Mouse (Mus musculus): ENCODE measurements around the gene Tssc4. TPM values are rescaled to one million over a fixed set of nuclear protein-coding genes. Genes with fewer than 3 reads are reported as not detected.

Tssc4 gene
- polyA plus RNA-seq, 1 experiment from 2014 or later, result 70.4 TPM

DNA sequence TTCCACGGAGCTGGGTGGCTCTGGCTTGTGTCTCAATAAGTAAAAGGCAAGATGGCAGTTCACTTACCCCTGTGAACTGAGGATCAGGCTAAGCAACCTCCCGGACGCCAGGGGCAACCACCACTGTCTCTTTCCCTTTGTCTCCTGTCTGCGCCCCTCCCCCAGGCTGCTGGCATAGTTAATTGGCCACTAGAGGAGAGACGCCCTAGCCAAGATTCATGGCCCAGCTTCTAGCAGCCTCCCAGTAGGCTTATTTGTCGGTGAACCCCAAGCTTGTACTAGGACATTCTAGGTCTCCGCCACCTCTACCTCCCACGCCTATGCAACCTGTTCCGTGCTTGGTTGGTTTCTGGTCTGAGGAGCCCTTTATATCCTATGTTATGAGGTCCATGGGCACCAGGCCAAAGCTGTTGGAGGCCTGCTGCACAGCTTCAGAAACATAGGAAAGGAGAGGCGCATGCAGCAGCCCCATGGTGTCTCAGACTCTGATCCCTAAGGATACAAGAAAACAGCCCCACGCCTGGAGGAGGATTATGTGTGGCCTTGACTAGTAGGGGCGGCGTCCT lies 650 bp upstream of the Tssc4 start:
- ATAC-seq (ENCODE audit: low FRiP score, low TSS enrichment) (peak; percentile 1; the same call in 1 of the 2 replicates), DNase-seq (peak; percentile 64)
- Histone ChIP-seq H3K36me3 (ENCODE audit: control insufficient read depth, insufficient read depth, low read length) (peaks cover 38% of the 10 kb centered on the region), H3K9me3 (ENCODE audit: control insufficient read depth, low read length) (no peaks in the 10 kb centered on the region), H3K4me2 (ENCODE audit: low read length) (peak overlapping the region; percentile 83), H3K4me1 (ENCODE audit: control insufficient read depth, insufficient read depth, low read length) (peaks cover 20% of the 10 kb centered on the region), H3K27ac (replicated peaks; ENCODE audit: low read depth, low read length) (peak overlapping the region; percentile 98), H3K27me3 (ENCODE audit: control insufficient read depth, insufficient read depth, low read length) (no peaks in the 10 kb centered on the region), H3K4me3 (replicated peaks; ENCODE audit: low read depth, low read length) (peak overlapping the region; percentile 83), H3K9ac (replicated peaks; ENCODE audit: low read length) (peak overlapping the region; percentile 72)
- WGBS, result 41% methylated on average over 13 of the region's 13 CpGs

GRCm38 (mm10) chr7:143069751-143070400 lies 827 bp downstream of the Tssc4 start:
- WGBS, result 11% methylated on average over 30 of the region's 30 CpGs
- no peak for DNase-seq
- no peaks in the 10 kb centered on the region for H3K27me3 ChIP-seq (ENCODE audit: control insufficient read depth, insufficient read depth, low read length)
- ATAC-seq (ENCODE audit: low FRiP score, low TSS enrichment), result no peak
- H3K4me3 ChIP-seq (replicated peaks; ENCODE audit: low read depth, low read length), result peak overlapping the region; percentile 83
- no peaks in the 10 kb centered on the region for H3K9me3 ChIP-seq (ENCODE audit: control insufficient read depth, low read length)
- peaks cover 20% of the 10 kb centered on the region for H3K4me1 ChIP-seq (ENCODE audit: control insufficient read depth, insufficient read depth, low read length)
- H3K36me3 ChIP-seq (ENCODE audit: control insufficient read depth, insufficient read depth, low read length), result peaks cover 23% of the 10 kb centered on the region
- H3K9ac ChIP-seq (replicated peaks; ENCODE audit: low read length), result peak overlapping the region; percentile 90
- H3K4me2 ChIP-seq (ENCODE audit: low read length), result peak overlapping the region; percentile 98
- H3K27ac ChIP-seq (replicated peaks; ENCODE audit: low read depth, low read length), result peak overlapping the region; percentile 86

- Histone ChIP-seq H3K27me3 (ENCODE audit: control insufficient read depth, insufficient read depth, low read length) (no peaks in the 10 kb centered on the region), H3K9me3 (ENCODE audit: control insufficient read depth, low read length) (no peaks in the 10 kb centered on the region), H3K9ac (replicated peaks; ENCODE audit: low read length) (peak overlapping the region; percentile 90), H3K4me3 (replicated peaks; ENCODE audit: low read depth, low read length) (peak overlapping the region; percentile 83), H3K4me2 (ENCODE audit: low read length) (peak overlapping the region; percentile 98), H3K4me1 (ENCODE audit: control insufficient read depth, insufficient read depth, low read length) (peaks cover 20% of the 10 kb centered on the region), H3K36me3 (ENCODE audit: control insufficient read depth, insufficient read depth, low read length) (peaks cover 16% of the 10 kb centered on the region), H3K27ac (replicated peaks; ENCODE audit: low read depth, low read length) (no peak overlapping the region)
- ATAC-seq (ENCODE audit: low FRiP score, low TSS enrichment), result no peak
- DNase-seq, result no peak
- 90% methylated on average over 10 of the region's 10 CpGs for WGBS
These were observed 1.5 kb downstream of the Tssc4 start for GRCm38 (mm10) chr7:143070506-143071070.

DNA sequence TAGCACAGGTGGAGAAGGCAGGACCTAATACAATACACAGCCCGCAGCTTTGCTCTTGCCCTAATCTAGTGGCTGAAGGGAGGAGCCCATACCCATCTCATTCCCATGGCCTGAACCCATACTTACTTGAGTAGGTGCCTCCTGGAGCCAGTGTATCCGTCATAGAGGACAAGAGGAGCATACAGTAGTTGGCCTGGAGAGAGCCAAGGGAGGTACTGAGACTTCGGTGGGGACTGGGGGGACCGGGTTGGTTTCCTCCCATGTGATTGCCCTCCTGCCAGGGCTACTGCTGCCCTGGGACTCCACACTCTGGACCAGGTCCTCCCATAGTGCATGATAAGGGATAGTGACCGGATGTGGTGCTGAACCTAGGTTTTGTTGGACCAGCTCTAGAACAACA lies 3.6 kb downstream of the Tssc4 start:
- no peak overlapping the region for H3K4me2 ChIP-seq (ENCODE audit: low read length)
- no peak overlapping the region for H3K4me3 ChIP-seq (replicated peaks; ENCODE audit: low read depth, low read length)
- WGBS, result 90% methylated on average over 5 of the region's 5 CpGs
- no peak overlapping the region for H3K9ac ChIP-seq (replicated peaks; ENCODE audit: low read length)
- no peak for DNase-seq
- no peaks in the 10 kb centered on the region for H3K36me3 ChIP-seq (ENCODE audit: control insufficient read depth, insufficient read depth, low read length)
- no peak for ATAC-seq (ENCODE audit: low FRiP score, low TSS enrichment)
- no peak overlapping the region for H3K27ac ChIP-seq (replicated peaks; ENCODE audit: low read depth, low read length)
- H3K27me3 ChIP-seq (ENCODE audit: control insufficient read depth, insufficient read depth, low read length), result no peaks in the 10 kb centered on the region
- peaks cover 20% of the 10 kb centered on the region for H3K4me1 ChIP-seq (ENCODE audit: control insufficient read depth, insufficient read depth, low read length)
- no peaks in the 10 kb centered on the region for H3K9me3 ChIP-seq (ENCODE audit: control insufficient read depth, low read length)

- Histone ChIP-seq H3K4me1 (ENCODE audit: control insufficient read depth, insufficient read depth, low read length) (peaks cover 16% of the 10 kb centered on the region), H3K9me3 (ENCODE audit: control insufficient read depth, low read length) (no peaks in the 10 kb centered on the region), H3K4me3 (replicated peaks; ENCODE audit: low read depth, low read length) (no peak overlapping the region), H3K27me3 (ENCODE audit: control insufficient read depth, insufficient read depth, low read length) (no peaks in the 10 kb centered on the region), H3K27ac (replicated peaks; ENCODE audit: low read depth, low read length) (no peak overlapping the region), H3K9ac (replicated peaks; ENCODE audit: low read length) (no peak overlapping the region), H3K4me2 (ENCODE audit: low read length) (no peak overlapping the region), H3K36me3 (ENCODE audit: control insufficient read depth, insufficient read depth, low read length) (no peaks in the 10 kb centered on the region)
- ATAC-seq (ENCODE audit: low FRiP score, low TSS enrichment) (no peak), DNase-seq (peak; percentile 65)
- WGBS, result 81% methylated on average over 1 of the region's 1 CpGs
These were observed 4.0 kb downstream of the Tssc4 start for GRCm38 (mm10) chr7:143073086-143073485.

- no peak overlapping the region for H3K4me2 ChIP-seq (ENCODE audit: low read length)
- peaks cover 4% of the 10 kb centered on the region; the same call in 1 of the 2 replicates for H3K4me1 ChIP-seq (ENCODE audit: control insufficient read depth, insufficient read depth, low read length)
- H3K9ac ChIP-seq (replicated peaks; ENCODE audit: low read length), result no peak overlapping the region
- 86% methylated on average over 5 of the region's 5 CpGs for WGBS
- no peak for ATAC-seq (ENCODE audit: low FRiP score, low TSS enrichment)
- no peaks in the 10 kb centered on the region for H3K36me3 ChIP-seq (ENCODE audit: control insufficient read depth, insufficient read depth, low read length)
- DNase-seq, result no peak
- H3K9me3 ChIP-seq (ENCODE audit: control insufficient read depth, low read length), result no peaks in the 10 kb centered on the region
- no peak overlapping the region for H3K4me3 ChIP-seq (replicated peaks; ENCODE audit: low read depth, low read length)
- no peaks in the 10 kb centered on the region for H3K27me3 ChIP-seq (ENCODE audit: control insufficient read depth, insufficient read depth, low read length)
- no peak overlapping the region for H3K27ac ChIP-seq (replicated peaks; ENCODE audit: low read depth, low read length)
These were observed 6.3 kb downstream of the Tssc4 start for GRCm38 (mm10) chr7:143075394-143075793.

DNA sequence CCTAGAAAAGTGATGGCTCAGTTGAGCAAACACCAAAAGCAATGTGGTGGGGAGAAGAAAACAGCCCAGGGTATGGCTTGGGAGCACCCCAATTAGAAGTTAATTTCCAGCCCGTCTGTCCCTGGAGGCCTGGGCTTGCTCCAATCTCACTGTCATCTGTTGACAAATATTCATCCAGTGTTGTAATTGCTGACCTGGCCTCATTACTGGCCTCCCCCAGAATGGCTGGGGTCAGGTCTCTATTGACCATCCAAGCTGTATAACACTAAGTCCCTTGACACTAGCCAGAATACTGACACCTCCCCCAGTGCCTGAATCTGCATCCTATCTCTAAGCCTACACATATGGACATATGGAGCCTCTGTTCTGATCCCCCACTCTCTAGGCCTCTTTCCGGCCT lies 8.3 kb downstream of the Tssc4 start:
- ATAC-seq (ENCODE audit: low FRiP score, low TSS enrichment), result no peak
- Histone ChIP-seq H3K9ac (replicated peaks; ENCODE audit: low read length) (no peak overlapping the region), H3K36me3 (ENCODE audit: control insufficient read depth, insufficient read depth, low read length) (no peaks in the 10 kb centered on the region), H3K9me3 (ENCODE audit: control insufficient read depth, low read length) (no peaks in the 10 kb centered on the region), H3K27me3 (ENCODE audit: control insufficient read depth, insufficient read depth, low read length) (no peaks in the 10 kb centered on the region), H3K4me3 (replicated peaks; ENCODE audit: low read depth, low read length) (no peak overlapping the region), H3K27ac (replicated peaks; ENCODE audit: low read depth, low read length) (no peak overlapping the region), H3K4me2 (ENCODE audit: low read length) (no peak overlapping the region), H3K4me1 (ENCODE audit: control insufficient read depth, insufficient read depth, low read length) (no peaks in the 10 kb centered on the region)
- no peak for DNase-seq
- WGBS, result 86% methylated on average over 2 of the region's 2 CpGs

DNA sequence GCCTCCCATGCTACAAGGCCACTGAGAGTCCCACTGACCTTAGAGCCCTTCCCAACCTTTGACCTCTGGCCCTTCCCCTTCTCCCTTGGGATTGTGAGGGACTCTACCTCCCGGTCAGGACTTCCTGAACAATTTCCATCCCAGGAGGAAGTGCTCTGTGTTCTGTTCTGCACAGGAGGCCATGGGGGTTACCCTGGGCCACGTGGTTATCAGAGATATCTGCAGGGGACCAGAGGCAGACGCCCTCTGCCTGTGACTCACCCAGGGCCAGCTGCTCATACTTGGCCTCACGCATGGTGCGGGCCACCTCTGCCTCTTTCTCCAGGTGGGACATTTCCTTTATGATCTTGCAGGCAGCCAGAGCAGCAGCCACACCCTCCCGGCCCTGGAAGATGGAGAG lies 13.0 kb downstream of the Tssc4 start:
- 67% methylated on average over 6 of the region's 6 CpGs for WGBS
- ATAC-seq (ENCODE audit: low FRiP score, low TSS enrichment) (no peak), DNase-seq (no peak)

DNA sequence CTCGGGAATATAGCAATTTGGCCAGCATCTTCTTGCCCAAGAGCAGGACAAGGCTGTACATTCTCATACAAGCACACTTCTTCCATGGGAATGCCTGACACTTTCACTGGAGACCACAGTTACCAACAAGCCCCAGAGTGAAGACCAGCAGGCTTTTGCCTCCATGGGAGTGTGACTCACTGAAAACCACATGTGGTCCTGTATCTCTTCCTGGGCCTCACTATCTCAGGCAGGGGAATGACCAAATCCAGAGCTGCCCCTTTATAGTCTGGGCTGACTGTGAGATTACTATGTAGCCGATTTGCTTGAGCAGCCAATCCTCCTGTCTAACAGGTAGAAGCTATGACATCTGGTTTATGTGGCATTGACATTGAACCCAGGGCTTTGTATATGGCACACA lies 14.7 kb downstream of the Tssc4 start:
- Histone ChIP-seq H3K36me3 (ENCODE audit: control insufficient read depth, insufficient read depth, low read length) (no peaks in the 10 kb centered on the region), H3K4me3 (replicated peaks; ENCODE audit: low read depth, low read length) (no peak overlapping the region), H3K27me3 (ENCODE audit: control insufficient read depth, insufficient read depth, low read length) (no peaks in the 10 kb centered on the region), H3K9me3 (ENCODE audit: control insufficient read depth, low read length) (no peaks in the 10 kb centered on the region), H3K27ac (replicated peaks; ENCODE audit: low read depth, low read length) (no peak overlapping the region), H3K4me1 (ENCODE audit: control insufficient read depth, insufficient read depth, low read length) (no peaks in the 10 kb centered on the region), H3K4me2 (ENCODE audit: low read length) (no peak overlapping the region), H3K9ac (replicated peaks; ENCODE audit: low read length) (no peak overlapping the region)
- ATAC-seq (ENCODE audit: low FRiP score, low TSS enrichment) (no peak), DNase-seq (no peak)
- WGBS, result 80% methylated on average over 2 of the region's 2 CpGs

More for the DNA sequence above, 13.0 kb downstream of the Tssc4 start:
- Histone ChIP-seq H3K4me3 (replicated peaks; ENCODE audit: low read depth, low read length) (no peak overlapping the region), H3K4me2 (ENCODE audit: low read length) (no peak overlapping the region), H3K27ac (replicated peaks; ENCODE audit: low read depth, low read length) (no peak overlapping the region), H3K9me3 (ENCODE audit: control insufficient read depth, low read length) (no peaks in the 10 kb centered on the region), H3K9ac (replicated peaks; ENCODE audit: low read length) (no peak overlapping the region), H3K4me1 (ENCODE audit: control insufficient read depth, insufficient read depth, low read length) (no peaks in the 10 kb centered on the region), H3K27me3 (ENCODE audit: control insufficient read depth, insufficient read depth, low read length) (no peaks in the 10 kb centered on the region), H3K36me3 (ENCODE audit: control insufficient read depth, insufficient read depth, low read length) (no peaks in the 10 kb centered on the region)

Measured in midbrain, embryonic 14.5 days (tissue).